Mouse (Mus musculus) 3T3-L1 (cell line): ENCODE data around the gene Ccnk.

ENCODE experiments used
- DNase-seq: peaks from one replicate; pipeline ENCODE4 v3.0.0-alpha.2; 2015; ENCODE audit warnings: low read depth, low spot score

Gene Ccnk

DNA sequence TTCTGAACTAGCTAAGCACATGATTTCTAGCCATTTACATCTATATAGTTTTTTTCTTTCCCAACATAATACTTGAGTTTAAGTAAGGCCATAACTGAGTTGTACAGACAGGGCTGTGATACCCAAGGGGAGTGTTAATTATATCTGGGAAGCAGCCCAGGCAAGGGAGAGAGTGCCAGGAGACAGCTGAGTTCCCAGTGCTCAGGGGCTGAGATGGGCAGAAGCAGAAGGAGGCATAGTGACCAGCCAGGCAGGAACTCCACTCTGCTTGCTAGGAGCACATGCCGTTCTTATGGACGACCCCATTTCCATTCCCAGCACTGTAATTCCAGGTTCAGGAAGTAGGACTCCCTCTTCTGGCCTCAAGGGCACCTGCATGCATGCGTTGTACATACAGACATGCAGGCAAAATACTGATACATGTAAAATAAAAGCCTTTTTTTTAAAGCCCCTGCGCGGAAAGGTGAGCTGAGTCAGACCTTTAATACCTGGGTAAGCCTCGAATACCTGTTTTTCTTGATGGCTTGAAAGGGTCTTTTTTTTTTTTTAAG, 8.2 kb downstream of the Ccnk start:
- DNase-seq, result no peak

DNA sequence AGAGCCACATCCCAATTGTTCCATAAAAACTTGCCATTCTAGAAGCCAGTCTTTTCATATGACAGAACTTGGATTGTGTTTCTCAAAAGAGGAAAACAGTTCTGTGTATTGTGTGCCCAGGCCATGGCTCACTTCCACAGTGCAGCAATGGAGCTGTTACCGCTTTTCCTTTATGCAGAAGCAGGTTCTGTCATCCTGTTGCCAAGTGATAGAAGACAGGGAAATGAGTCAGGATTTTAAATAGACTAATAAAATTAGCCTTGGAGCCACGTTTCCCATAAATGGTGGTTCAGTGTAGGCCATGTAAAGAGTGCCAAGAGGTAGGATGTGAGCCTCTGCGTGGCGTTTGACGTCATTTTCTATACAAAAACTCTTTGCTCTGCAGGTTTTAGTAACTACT, 14.5 kb downstream of the Ccnk start:
- DNase-seq, result no peak

DNA sequence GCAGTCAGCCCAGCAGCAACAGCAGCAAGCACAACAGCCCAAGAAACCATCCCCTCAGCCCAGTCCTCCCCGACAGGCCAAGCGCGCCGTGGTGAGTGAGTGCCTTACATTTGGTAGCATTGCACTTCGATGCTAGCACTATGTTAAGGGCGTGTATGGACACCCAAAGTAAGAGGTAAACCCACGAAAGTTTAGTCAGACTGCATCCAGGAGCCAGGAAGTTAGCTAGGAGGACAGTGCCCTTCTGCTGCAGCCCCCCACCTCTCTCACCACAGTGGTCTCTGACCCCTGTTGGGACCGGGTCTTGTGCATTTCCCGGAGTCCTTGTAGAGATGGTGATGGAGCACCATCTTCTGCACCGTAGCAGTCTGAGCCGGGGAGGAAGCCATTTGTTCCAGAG, 16.4 kb downstream of the Ccnk start:
- no peak for DNase-seq

DNA sequence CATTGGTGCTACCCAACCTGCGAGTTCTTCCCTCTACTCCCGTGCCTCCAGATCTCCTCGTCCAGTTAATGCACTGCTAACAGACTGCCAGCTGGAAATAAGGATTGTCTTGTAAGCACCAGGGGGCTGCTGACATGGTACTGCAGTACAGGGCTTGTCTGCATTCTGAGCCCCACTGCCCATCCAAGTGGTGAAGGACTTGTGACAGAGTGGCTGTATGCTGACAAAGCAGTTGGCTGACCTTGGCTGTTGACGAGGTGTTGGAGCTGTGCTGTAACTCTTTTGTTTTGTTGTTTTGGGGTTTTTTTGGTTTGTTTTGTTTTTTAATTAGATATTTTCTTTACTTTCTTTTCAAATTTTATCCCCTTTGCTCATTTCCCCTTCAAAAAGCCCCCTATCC, 19.1 kb downstream of the Ccnk start:
- no peak for DNase-seq

DNA sequence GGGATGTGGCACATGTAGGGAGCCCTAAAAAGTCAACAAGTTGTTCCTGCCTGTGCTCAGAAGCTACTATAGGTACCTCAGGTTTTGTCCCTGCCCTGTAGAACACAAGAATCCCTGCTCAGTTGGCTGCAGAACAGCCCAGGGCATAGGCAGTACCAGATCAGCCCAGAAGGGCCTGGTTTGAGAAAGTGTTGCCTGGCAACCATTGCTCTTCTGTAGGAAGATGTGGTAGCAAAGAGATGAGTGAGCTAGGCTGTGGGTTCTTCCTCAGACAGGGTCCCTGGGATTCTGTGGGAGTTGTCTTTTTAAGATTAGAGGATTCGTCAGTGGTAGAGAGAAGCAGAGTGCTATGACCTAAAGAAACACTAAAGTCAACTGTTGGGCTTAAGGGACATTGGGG, 20.7 kb downstream of the Ccnk start:
- no peak for DNase-seq

DNA sequence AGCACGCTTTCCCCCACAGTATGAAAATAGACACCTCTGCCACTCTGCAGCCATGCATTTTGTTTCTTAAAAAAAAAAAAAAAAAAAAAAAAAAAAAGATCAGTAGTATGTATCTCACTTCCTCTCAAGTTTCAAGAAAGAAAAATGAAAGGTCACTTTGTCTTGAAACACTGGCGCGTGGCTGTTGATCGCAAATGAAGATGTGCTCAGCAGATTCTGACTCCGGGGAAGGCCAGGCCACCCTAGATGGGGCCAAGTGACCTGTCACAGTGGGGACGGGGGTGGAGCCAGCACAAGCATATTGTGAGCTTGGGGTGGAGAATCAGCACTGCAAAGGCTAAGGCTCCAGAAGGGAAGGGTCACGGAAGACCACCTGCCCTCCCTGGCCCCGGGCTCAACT, 24.5 kb downstream of the Ccnk start:
- DNase-seq, result no peak

DNA sequence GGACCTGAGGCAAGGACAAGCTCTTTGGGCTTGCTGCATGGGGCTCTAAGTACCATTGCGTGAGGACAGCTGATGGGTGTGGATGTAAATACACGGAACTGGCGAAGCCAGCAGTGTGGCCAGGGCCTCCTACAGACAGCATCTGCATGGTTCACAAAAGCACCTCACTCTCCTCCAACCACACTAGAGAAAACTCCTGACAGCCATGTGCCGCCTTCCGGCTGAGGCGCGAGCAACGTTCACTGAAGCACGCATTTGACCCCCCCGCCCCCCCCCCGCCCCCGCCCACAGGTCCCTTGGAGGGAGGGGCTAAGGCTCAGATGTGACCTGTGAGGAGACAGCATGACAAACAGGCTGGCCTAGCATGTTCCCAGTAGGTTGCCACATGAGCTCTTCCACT, 25.6 kb downstream of the Ccnk start:
- no peak for DNase-seq

DNA sequence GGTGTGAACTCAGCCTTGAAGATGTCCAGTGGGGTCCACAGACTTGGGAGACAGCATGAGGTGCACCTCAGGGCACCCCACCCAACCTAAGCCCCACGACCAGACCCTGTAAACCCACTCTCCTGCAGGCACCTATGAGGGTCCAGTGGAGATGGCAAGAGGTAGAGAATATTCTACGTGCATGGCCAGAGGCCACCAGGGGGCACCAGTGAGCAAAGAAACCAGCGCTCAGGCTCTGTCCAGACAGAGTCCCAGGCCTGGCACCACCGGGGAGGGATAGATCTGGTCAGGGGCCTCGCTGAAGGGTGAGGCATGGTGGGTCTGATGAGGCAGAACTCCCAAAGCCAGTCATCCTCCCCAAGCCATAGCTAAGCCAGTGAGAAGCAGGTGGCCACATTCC, 27.3 kb downstream of the Ccnk start:
- DNase-seq, result peak; percentile 80

DNA sequence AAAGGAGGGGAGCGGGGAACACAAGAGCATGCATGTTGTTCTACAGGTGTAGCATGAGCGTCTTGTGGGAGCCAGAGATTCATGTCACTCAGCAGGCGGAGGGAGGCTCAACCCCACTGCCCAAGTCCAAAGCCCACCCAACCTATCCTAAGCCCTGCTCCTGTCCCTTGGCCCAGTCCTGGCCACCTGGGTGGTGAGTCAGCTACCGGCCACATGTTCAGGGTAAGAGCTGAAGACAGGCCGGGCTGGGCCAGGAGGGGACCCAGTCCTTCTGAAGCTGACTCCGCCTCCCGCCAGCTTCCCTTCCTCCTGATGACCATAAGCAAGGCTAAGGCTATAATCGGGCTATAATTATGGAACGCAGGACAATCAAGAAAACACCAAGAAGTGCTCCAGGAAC, 28.8 kb downstream of the Ccnk start:
- DNase-seq, result no peak

DNA sequence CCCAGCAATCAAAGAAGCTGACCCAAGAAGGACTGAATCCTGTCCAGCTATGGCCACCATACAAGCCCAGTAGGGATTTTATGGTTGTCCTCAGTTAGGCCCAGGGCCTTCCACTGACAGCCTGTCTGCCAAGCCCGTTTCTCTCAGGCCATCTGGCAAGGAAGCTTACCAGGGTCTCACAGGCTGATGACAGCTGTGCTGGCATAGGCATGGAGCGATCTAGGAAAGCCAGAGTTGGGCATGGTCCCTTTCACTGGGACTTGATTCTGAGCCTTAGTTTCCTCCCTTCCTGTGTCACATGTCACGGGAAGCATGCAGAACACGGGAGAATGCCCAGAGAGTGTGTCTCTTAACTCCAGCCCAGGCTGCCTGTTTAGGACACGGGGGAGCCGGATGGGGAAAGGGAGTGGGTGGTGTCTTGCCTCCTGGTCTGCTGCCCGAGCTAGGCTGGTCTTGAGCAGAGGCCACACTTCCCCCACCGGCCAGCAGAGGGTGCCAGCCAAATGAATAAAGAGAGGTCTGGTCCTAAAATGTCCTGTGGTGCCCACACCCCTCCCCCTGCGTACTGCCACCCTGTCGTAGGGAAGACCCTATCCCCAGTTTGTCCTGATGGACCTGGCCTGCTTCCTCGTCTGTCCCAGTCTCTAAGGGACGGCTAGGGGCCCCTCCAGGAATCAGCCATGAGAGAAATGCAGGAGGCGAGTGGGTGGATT, 29.5 kb downstream of the Ccnk start:
- DNase-seq, result peak; percentile 81

DNA sequence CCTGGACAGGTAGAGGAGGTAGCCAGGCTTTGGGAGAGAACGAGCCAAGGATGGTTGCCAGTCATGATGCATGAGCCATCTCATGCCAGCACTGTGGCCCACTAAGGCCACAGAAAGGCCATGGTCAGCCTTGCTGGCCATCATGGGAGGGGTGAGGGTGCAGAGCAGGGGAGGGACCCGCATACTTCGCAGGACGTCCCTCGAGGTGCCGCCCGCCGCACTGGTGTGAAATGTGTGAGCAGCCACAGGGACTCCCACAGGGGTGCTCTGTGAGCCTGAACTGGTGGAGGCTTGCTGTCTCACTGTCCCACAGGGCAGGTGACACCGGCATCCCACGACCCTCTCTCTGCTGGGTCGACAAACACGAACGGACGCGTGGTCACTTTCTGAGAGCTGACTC, 31.2 kb downstream of the Ccnk start:
- DNase-seq, result no peak

DNA sequence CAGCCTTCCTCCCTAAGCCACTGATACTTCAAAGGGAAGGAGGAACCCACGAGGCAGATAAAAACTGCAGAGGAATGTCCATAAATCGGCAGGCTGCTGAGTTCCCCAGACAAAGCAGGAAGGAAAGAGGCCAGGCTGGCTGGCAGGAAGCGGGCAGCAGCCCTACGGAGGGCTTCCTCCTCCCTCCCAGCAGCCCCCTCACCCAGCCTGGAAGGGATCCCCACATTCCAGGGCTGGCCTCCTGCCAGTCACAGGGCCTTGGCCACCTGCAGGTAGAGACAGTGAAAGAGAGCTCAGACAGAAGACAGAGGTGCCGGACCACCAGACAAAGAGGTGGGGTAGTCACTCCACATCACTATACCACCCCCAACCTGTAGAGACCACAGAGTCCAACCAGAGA, 32.7 kb downstream of the Ccnk start:
- no peak for DNase-seq

DNA sequence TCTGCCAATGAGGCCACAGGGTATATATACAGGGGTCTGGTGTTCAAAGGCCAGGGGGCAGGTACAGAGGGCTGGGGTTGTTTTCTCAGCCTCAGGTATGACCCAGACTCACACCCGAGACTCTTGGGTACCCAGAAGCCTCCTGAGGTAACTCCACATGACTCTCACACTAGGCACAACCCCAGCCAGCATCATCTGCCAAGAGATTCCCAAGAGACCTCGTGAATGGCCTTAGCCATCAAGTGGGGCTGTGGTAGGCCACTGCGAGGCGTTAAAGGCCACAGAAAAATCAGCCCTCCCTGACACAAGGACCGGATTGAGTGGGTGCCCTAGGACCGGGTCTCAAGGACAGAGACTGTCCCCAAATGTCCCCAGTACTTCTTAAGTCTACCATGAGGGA, 33.1 kb downstream of the Ccnk start:
- DNase-seq, result no peak

DNA sequence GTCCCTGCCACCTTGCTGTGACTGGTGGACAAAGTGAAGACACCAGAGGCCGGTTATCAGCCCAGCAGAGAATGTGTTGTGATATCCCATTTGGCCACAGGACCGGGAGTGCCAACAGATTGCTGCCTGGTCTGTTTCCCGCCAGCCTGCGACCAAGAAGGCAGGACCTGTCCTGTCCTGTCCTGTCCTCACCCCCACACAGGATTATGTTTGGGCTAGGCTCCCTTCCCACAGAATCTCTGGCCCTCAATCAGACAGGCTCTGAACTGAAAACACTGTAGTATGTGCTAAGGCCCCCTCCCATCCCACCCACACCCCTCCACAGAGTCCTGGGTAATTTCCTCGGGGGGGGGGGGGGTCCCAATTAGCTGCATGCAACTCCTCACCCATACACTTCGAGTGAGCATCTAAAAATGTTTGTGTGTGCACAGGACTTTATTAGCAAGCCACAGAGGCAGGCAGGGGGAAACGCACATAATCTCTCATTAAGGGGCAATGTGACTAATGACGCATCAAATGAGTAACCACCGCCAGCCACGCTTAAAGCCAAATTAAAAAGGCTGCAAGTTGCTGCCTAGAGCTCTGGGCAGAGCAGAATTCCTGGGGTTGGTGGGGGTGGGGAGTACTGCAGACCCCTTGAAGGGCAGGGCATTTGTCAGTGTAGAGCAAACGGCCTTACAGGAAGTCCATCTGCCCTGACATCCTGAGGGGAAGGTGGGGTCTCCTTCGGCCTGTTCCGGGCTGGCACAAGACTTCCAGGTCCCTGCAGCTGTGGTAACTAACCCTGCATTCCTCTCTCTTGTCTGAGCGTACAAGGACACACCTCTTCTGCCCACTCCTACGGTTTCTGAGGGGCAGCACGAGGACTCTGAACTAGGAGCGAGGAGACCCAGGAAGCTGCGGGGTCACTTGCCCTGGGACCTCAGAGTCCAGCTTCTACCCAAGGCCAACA, 34.0 kb downstream of the Ccnk start:
- no peak for DNase-seq

DNA sequence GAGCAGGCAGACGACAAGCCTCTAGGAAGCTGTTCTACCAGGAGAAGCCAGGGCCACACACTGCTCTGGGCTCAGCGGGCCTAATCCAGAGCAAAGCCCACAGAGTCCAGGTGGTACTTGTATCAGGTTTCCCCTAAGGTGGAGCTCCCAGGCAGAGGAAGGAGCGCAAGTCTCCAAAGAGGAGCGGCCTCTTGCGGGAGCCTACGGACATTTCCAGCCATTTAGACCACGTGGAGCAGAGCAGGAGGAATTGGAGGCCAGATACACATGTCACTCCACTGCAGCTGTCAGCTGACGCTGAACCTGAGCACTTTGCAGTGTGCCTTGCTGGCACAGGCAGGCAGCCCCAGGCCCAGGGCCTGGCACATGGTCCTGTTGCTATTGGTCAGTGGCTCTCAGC, 35.7 kb downstream of the Ccnk start:
- DNase-seq, result no peak

DNA sequence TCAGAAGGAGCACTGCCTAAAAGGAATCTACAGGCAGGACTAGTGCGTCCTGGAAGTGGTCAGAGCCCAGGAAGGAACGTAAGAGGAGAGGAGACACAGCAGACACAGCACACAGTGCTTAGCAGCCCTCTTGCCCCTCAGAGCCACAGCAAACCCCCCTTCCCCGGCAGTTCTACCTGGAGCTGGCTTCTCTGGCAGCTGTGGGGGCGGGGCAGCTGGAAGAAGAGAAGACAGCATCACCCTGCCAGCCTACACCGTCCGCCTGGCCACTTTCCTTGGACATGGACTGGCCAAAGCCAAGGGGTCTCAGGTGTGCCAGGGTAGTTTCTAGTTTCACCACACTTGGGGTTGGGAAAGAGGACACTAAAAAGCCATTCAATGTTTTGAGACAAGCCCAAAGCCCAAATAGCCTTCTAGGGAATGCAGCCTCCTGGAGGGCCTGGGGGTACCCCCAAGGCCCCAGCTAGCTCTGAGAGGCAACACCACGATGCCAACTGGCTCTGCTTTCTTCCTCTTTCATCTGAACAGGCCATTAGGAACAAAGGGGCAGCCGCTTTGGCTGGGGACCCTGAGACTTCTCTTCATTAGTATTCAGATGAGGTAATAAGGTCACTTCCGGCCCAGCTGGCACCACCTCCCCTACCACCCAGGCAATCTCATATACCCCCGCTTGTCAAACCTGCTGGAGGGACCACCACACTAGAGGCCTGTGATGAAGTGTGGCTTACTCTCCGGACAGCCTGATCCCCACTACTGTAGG, 37.4 kb downstream of the Ccnk start:
- no peak for DNase-seq

DNA sequence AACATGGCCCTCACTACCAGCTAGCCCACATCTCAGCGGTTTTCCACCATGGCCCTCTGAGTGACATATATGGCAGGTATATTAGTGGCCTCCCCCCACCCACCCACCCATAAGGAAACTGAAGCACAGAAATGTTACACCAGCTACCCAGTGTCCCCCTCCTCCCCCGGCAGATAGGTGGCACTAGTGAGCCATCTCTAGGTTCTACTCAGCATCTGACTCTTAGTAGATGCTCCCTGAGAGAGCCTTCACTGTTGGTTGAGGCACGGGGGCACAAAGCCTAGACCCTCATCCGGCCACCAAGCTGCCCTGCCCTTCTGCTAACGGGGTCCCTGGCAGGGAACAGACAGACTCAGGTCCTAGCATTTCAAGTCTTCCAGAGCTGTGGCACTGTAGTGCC, 38.2 kb downstream of the Ccnk start:
- DNase-seq, result peak; percentile 58

DNA sequence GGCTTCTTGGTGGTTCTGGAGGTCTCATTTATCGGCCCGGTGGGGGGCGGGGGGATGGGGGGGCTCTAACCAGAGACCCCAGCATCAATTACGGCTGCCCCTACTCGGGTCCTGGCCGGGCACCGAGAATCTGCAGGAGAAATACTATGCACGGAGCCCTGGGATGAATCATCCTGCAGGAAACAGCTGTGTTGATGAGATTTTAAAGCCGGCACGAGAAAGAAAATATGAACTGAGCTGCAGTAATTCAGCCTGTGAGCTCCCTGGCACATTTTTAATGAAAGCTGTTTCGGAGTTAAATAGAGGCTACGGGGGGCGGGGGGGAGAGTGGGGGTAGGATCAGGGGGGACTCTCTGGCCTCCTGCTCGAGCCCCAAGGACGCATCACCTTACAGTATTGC, 39.8 kb downstream of the Ccnk start:
- DNase-seq, result no peak

DNA sequence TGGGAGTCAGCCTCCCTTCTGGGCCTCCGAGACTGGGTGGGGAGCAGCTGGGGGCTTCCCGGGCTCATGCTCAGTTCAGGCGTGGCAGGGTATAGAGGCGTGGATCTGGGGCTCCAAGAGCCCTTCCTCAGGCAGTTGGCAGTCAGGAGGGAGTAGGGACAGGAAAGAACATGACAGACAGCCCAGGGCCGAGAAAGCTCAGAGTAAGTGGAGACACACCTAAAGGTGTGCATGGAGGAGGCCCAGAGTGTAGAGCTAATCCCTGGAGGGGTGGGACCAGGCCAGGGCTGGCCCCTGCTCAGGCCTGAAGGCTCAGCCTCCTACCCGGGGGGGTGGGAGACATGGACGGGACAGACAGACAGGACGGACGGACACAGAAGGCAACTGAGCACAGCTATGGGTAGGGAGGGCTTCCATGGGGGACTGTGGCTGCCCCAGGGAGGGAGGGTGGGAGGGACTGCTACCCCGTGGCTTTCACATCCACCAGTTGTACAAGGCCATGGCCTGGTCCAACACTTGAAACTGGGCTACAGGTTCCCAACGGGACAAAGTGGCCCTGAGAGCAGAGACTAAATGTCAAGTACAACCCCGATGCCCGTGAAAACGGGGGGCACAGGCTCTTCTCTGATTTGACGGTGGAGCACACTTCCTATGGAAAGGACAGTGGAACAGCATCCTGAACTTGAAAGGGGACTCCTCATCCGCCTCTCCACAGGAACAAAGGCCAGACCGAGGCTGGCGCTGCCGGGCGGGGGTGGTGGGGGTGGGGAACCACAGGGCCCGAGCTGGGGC, 40.6 kb downstream of the Ccnk start:
- DNase-seq, result no peak

DNA sequence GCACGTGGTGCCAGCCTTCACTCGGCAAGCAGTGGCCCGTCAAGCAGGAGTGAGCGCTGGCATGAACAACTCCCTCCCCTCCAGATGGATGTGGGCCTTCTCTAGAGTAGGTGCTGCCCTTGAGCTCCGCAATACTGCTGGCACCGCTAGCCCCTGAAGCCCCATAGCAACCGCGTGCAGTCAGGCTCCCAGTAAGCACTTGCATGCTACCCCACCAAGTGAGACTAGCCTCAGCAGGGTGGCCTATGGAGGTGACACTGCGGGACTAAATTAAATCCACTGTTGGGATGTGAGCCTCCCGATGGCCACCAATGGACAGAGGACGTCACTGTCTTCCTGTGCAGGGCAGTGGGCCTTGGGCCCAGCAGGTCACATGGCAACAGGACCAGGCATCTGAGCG, 41.2 kb downstream of the Ccnk start:
- DNase-seq, result no peak

DNA sequence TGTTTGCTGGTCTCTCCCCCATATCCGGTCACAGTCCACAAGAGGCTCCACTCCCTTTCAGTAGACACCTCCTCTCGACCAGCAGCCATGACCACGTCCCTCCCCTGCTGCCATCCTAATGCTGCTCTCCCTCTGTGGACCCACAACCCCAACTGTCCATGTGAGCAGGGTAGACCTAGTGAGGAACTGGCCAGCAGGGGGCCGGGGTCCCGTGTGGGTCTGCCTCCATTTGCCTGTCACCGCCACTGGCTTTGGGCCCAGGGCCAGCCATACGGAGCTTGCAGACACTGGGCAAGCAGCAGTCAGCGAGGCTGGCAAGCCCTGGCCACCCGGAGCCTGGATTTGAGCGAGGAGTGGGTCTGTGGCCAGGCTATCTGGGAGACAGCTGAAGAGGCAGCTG, 41.8 kb downstream of the Ccnk start:
- DNase-seq, result no peak
